Mouse (Mus musculus) thymus, postnatal 25 days (tissue): Measurements from ENCODE around the gene Rpl19.
A peak's percentile ranks its signal among the peaks of the same experiment; 100 is the strongest.

Source experiments
- DNase-seq: peaks from one replicate; pipeline ENCODE4 v3.0.0; 2022

Gene Rpl19

DNA sequence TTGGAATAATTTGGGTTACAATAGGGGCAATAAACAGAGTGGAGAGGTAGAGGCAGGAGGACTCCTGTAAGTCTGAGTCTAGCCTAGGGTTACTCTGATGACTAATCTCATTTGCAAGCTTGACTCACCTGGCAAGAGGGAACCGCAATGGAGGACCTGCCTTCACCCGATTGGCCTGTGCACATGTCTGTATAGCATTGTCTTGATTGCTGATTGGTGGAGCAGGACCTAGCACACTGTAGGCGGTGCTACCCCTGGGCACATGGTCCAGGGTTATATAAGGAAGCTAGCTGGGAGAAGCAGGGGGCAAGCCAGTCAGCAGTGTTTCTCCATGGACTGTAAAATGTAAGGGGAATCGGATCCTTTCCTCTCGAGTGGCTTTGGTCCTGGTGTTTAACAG is 31.5 kb downstream of the Rpl19 start:
- no peak for DNase-seq

GRCm38 (mm10) chr11:98059662-98060061 is 33.2 kb downstream of the Rpl19 start:
- DNase-seq, result no peak

DNA sequence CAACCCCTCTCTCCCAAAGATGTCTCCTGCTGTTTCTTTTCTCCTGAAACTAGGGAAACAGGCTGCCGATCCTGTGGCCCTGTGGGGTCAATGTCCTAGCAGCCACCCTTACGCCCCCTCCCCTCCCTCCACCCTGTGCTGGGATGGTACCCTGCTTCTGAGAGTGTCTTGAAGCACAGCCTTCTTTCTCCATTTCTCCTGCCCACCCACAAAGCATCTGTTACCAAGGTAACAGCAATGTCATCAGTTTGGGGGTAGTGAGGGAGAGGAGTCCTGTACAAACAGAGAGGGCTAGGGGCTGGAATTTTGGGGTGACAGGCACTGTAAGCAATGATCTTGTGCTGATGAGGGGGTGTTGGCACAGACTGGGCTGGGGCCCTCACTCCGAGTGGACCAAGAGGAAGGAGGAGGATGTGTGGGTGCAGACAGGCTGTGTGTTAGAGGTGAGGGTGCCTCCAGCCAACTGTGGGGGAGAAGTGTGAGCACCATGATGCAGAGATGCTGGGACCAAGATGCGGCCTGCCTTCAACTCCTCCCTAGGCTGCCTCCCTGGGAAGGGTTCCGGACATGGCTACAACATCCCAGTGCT is 33.7 kb downstream of the Rpl19 start:
- DNase-seq, result no peak

- DNase-seq, result no peak
Observed at GRCm38 (mm10) chr11:98061441-98061840, 34.9 kb downstream of the Rpl19 start.

GRCm38 (mm10) chr11:98061904-98062562 is 35.5 kb downstream of the Rpl19 start:
- no peak for DNase-seq

DNA sequence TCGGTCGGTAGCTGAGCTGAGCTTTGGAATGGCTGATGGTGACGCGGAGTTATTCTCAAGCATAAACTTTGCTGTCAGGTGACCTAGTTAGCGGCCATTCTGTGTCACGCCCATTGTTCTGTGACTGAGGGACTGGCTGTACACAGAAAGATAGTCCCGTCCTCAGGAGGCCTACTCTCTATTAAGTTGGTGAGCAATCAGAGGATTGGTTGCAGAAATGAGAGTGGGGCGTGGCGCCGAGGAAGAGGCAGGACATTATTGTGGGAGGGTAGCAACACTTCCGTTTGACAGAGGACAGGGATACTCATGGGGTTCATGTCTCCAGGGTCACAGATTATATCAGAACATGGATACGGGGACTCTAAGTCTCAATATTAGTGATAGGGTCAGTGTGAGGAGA is 39.7 kb downstream of the Rpl19 start:
- DNase-seq, result no peak

GRCm38 (mm10) chr11:98067255-98067654 is 40.7 kb downstream of the Rpl19 start:
- no peak for DNase-seq

GRCm38 (mm10) chr11:98073442-98073841 is 46.9 kb downstream of the Rpl19 start:
- DNase-seq, result no peak

DNA sequence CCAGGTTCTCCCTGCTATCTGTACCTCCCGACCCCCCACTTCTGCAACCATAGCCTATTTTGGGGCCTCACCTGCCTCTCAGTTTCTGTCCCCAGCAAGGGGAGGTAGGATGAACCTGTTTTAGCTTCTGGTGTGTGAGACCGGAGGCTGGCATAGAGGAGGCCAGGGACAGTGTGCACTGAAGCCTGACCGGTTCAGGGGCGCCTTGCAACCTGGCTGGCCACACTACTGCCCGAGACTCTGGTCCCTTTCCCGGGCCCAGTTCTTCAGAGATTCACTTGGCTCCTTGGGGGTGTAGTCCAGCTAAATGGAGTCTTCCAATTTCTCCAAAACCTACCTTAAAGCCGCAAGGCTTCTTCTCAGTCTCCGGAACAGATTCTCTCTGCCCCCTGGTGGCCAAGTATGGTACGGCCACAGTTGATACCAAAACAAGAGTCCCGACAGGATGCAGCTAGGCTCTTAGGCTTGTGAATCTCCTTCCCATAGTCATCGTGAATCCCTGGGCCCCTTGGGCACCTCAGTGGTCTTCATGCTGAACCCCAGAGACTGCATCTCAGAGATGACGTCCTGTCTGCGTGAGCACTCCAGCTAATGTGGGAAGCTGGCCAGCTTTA is 48.8 kb downstream of the Rpl19 start:
- peak; percentile 90 for DNase-seq

- no peak for DNase-seq
Observed at GRCm38 (mm10) chr11:98077086-98077485, 50.6 kb downstream of the Rpl19 start.
